In the genomic region with DNA sequence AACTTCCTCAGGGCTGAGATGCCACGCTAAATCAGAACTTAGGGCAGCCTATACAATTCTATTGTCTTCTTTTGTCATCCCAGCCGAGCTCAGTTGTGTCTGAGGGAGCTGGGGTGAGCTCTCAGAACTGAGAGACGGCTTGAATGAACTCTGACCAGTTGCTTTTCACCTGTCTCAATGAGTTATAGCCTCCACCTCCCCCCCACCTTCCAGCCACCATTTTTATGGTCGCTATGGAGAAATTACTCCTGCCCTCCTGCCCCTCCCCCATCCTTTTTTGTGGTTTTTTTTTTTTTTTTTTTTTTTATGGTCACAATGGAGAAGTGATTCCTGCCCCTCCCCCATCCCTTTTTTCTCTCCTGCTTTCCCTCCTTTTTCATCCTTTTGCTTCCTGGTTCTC, we compare ENCODE assay signal across 25 mouse cellular contexts.
DNase-seq lines count a peak whose midpoint lies in the region; ATAC-seq lines count a peak whose summit lies in the region.
"Had no signal": no experiment of that assay in that cellular context is flagged by ENCODE, and none has a peak within 500 bp of the region (broad histone marks: within the 10 kb centered on the region; RNA-seq: fewer than 3 reads in every experiment).

No protein-coding gene starts in this region.

- H3K36me3 ChIP-seq in midbrain, embryonic 11.5 days (ENCODE audit: control insufficient read depth, insufficient read depth, low read length), result no peaks in the 10 kb centered on the region
- no peaks in the 10 kb centered on the region for H3K36me3 ChIP-seq in midbrain, embryonic 15.5 days (replicated peaks)
- no peaks in the 10 kb centered on the region for H3K36me3 ChIP-seq in neural tube, embryonic 15.5 days
- H3K36me3 ChIP-seq: embryonic facial prominence, embryonic 12.5 days; G1E; stomach, embryonic 15.5 days had no signal

- H3K4me1 ChIP-seq in midbrain, embryonic 11.5 days (ENCODE audit: control insufficient read depth, insufficient read depth, low read length), result no peaks in the 10 kb centered on the region
- no peaks in the 10 kb centered on the region for H3K4me1 ChIP-seq in midbrain, embryonic 15.5 days
- H3K4me1 ChIP-seq in neural tube, embryonic 15.5 days, result peaks cover 21% of the 10 kb centered on the region
- H3K4me1 ChIP-seq: embryonic facial prominence, embryonic 12.5 days; stomach, embryonic 15.5 days had no signal

- DNase-seq in midbrain, embryonic 11.5 days (ENCODE audit: low spot score, missing footprints), result peak; percentile 82
- DNase-seq in forelimb bud, embryonic 11.5 days (ENCODE audit: low read depth, low spot score), result peak; percentile 20
- peak; percentile 83 for DNase-seq in mesoderm, embryonic 11.5 days (ENCODE audit: low read depth, low spot score)
- DNase-seq in left cerebral cortex, postnatal 10 days (ENCODE audit: extremely low spot score in 1 of 2, low spot score in 2 of 2), result no peak
- DNase-seq in heart, adult 11 months, result no peak
- DNase-seq in lung, postnatal 10 days, result no peak
- DNase-seq: adrenal gland, adult 2 months; cerebellum, adult 11-12 months; cerebellum, postnatal 25 days; forebrain, postnatal 0 days; kidney, adult 9 months; kidney, postnatal 36 days; layer of hippocampus, postnatal 36 days; lung, embryonic 14.5 days; lung, postnatal 36 days; thymus, postnatal 4 days had no signal

- H3K4me2 ChIP-seq in midbrain, embryonic 11.5 days, result no peak overlapping the region
- H3K4me2 ChIP-seq in midbrain, embryonic 15.5 days, result no peak overlapping the region
- peak overlapping the region; percentile 52 for H3K4me2 ChIP-seq in neural tube, embryonic 15.5 days
- H3K4me2 ChIP-seq: embryonic facial prominence, embryonic 12.5 days; heart, embryonic 11.5 days; lung, embryonic 14.5 days; stomach, embryonic 15.5 days had no signal

- H3K9ac ChIP-seq in midbrain, embryonic 11.5 days (ENCODE audit: low read length), result no peak overlapping the region
- H3K9ac ChIP-seq in midbrain, embryonic 15.5 days, result no peak overlapping the region
- no peak overlapping the region for H3K9ac ChIP-seq in neural tube, embryonic 15.5 days (replicated peaks)
- H3K9ac ChIP-seq: embryonic facial prominence, embryonic 12.5 days; forebrain, postnatal 0 days; liver, embryonic 14.5 days; lung, embryonic 14.5 days; stomach, embryonic 15.5 days had no signal

- H3K27ac ChIP-seq in midbrain, embryonic 11.5 days (ENCODE audit: low read depth, low read length), result no peak overlapping the region
- no peak overlapping the region for H3K27ac ChIP-seq in midbrain, embryonic 15.5 days
- H3K27ac ChIP-seq in neural tube, embryonic 15.5 days (replicated peaks), result peak overlapping the region; percentile 75
- H3K27ac ChIP-seq: embryonic facial prominence, embryonic 12.5 days; liver, embryonic 14.5 days; stomach, embryonic 15.5 days had no signal

- H3K27me3 ChIP-seq in midbrain, embryonic 11.5 days (ENCODE audit: control insufficient read depth, insufficient read depth, low read length), result no peaks in the 10 kb centered on the region
- no peaks in the 10 kb centered on the region for H3K27me3 ChIP-seq in midbrain, embryonic 15.5 days (replicated peaks)
- H3K27me3 ChIP-seq in neural tube, embryonic 15.5 days (replicated peaks), result no peaks in the 10 kb centered on the region
- H3K27me3 ChIP-seq: embryonic facial prominence, embryonic 12.5 days; Patski; stomach, embryonic 15.5 days had no signal

- intact Hi-C loops in left cerebral cortex, postnatal 10 days (cut with DNase I), result no loop called here

- no peak for ATAC-seq in midbrain, embryonic 11.5 days (ENCODE audit: low FRiP score)
- no peak for ATAC-seq in midbrain, embryonic 15.5 days (replicated peaks)
- ATAC-seq in neural tube, embryonic 15.5 days (ENCODE audit: low FRiP score), result no peak
- ATAC-seq: forebrain, postnatal 0 days; intestine, embryonic 16.5 days; Patski had no signal

- H3K9me3 ChIP-seq in midbrain, embryonic 11.5 days (ENCODE audit: control insufficient read depth, low read length), result no peaks in the 10 kb centered on the region
- no peaks in the 10 kb centered on the region for H3K9me3 ChIP-seq in midbrain, embryonic 15.5 days
- no peaks in the 10 kb centered on the region for H3K9me3 ChIP-seq in neural tube, embryonic 15.5 days (replicated peaks)
- H3K9me3 ChIP-seq: embryonic facial prominence, embryonic 12.5 days; stomach, embryonic 15.5 days had no signal

- no peak overlapping the region for H3K4me3 ChIP-seq in midbrain, embryonic 11.5 days (ENCODE audit: low read depth, low read length)
- H3K4me3 ChIP-seq in midbrain, embryonic 15.5 days, result no peak overlapping the region
- no peak overlapping the region for H3K4me3 ChIP-seq in neural tube, embryonic 15.5 days (replicated peaks)
- H3K4me3 ChIP-seq: embryonic facial prominence, embryonic 12.5 days; stomach, embryonic 15.5 days had no signal

- 44% methylated on average over 4 of the region's 4 CpGs for WGBS in midbrain, embryonic 11.5 days
- WGBS in midbrain, embryonic 15.5 days, result 37% methylated on average over 4 of the region's 4 CpGs
- WGBS in neural tube, embryonic 15.5 days, result 12% methylated on average over 4 of the region's 4 CpGs

Comparison
In these comparisons a context has a peak if more than half of its experiments do, and no peak if none do; other contexts are left out.
1. DNase-seq: peak in midbrain, embryonic 11.5 days (single experiment), forelimb bud, embryonic 11.5 days (single experiment) and mesoderm, embryonic 11.5 days (single experiment); none in left cerebral cortex, postnatal 10 days (0 of 2), heart, adult 11 months (single experiment) and lung, postnatal 10 days (single experiment).